Mouse (Mus musculus) bone marrow macrophage, adult 2 months (primary cell): Measurements from ENCODE around the gene Gk5. TPM values are rescaled to one million over a fixed set of nuclear protein-coding genes. Genes with fewer than 3 reads are reported as not detected.
"Not testable (repeated sequence)": the region's sequence is repeated elsewhere in the genome, so short reads cannot be mapped to it uniquely, and the experiment has no call there.

ENCODE experiments used
- H3K27ac ChIP-seq: 2 replicates; pipeline ENCODE4 v1.5.1; 2012; ENCODE audit warnings: low read depth, low read length; ENCODE audit not compliant: insufficient read depth
- H3K4me1 ChIP-seq: 2 replicates; pipeline ENCODE4 v1.6.1; 2012; ENCODE audit warnings: low read length; ENCODE audit not compliant: control insufficient read depth, insufficient read depth
- H3K4me3 ChIP-seq: 2 replicates; pipeline ENCODE4 v1.5.1; 2012; ENCODE audit warnings: mild to moderate bottlenecking, low read length, moderate library complexity; ENCODE audit not compliant: insufficient read depth
- CTCF ChIP-seq: IDR thresholded peaks from 2 replicates; pipeline ENCODE4 v1.5.1; 2012; ENCODE audit warnings: low read depth, mild to moderate bottlenecking, low read length, moderate library complexity
- POLR2A ChIP-seq: IDR thresholded peaks from 2 replicates; pipeline ENCODE4 v1.6.1; 2012; ENCODE audit warnings: mild to moderate bottlenecking, low read depth, low read length, borderline replicate concordance
- polyA plus RNA-seq: library from polyadenylated mRNA; stranded (reverse); fragments of >200 nt; gene quantifications from 2 replicates; pipeline ENCODE4 v1.2.4, GENCODE M21; 2012; ENCODE audit not compliant: missing spikeins, insufficient read depth, insufficient read length

Gk5 gene
- 2.6 TPM in 2 replicates for polyA plus RNA-seq

DNA sequence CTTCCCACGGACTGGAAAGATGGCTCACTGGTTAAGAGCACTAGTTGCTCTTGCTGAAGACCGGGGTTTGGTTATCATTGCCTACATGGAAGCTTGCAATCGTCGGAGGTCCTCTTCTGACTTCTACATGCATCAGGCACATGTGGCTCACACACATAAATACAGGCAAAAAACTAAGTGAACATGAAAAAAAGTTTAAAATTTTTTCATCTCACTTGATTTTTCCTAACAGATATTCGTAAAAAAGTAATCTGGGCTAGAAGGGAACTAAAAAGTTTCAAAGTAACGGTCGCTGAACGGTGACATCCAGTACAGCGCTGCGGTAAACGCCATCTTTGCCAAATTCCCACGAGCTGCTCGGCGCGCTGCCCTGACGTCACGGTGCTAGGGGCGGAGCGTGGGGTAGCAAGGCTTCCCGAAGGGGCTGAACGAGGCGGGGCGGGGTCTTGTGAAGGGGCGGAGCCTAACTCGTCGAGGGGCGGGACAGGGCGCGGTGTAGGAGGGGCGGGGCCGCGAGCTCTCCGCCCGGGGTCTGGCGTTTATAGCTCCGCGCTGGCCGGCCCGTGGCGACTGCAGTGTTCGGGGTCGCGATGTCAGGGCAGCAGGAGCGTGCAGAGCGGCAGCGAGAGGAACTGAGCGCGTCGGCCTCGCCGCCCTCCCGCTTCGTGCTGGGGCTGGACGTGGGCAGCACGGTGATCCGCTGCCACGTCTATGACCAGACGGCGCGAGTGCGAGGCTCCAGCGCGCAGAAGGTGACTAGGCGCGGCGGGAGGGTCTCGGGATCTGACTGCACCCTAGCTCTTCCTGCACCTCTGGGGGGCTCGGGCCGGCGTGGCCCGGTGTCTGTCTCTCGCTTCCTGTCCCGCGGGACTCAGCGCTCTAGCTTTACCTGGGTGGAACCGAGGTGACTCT, at the start of gene Gk5:
Gene Gk5 (plus strand): TSS at position 502 of the 912 bp plus-strand sequence.
- TF ChIP-seq POLR2A (0 out of 2 replicates have a peak, but pooled peaks have one; percentile 6), CTCF (no peak)
- Histone ChIP-seq H3K27ac (no peak within 1 kb of the TSS), H3K4me1 (peaks cover 19% of the 10 kb centered on the region), H3K4me3 (peak within 1 kb of the TSS; percentile 93)

- H3K27ac ChIP-seq: no peak overlapping the region
- H3K4me3 ChIP-seq: no peak overlapping the region
- TF ChIP-seq CTCF (no peak), POLR2A (no peak)
- H3K4me1 ChIP-seq: no peaks in the 10 kb centered on the region
Measured at GRCm38 (mm10) chr9:96078752-96079315, 40.3 kb upstream of the Gk5 start.

- Histone ChIP-seq H3K4me3 (no peak overlapping the region), H3K27ac (no peak overlapping the region), H3K4me1 (no peaks in the 10 kb centered on the region)
- TF ChIP-seq CTCF (no peak), POLR2A (no peak)
Measured at GRCm38 (mm10) chr9:96085293-96085692, 33.9 kb upstream of the Gk5 start.

DNA sequence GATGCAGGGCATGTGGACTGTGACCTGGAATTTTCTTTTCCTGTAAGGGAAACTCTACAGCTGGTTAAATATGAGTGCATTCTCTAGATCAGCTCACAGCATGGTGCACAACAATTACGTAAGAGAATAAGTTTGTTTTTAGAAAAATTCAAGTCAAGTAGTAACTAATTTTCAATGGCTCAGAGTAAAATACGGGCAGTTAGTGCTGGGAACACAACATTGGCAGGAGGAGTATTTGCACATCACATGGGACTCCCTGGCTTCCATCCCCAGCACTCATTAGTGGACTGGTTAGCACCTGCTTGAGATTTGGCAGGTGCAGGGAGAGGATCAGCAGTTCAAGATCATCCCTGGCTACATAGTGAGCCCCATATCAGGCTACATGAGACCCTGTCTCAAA, 31.5 kb upstream of the Gk5 start:
- no peak overlapping the region for H3K27ac ChIP-seq
- TF ChIP-seq CTCF (no peak), POLR2A (no peak)
- H3K4me3 ChIP-seq: no peak overlapping the region
- no peaks in the 10 kb centered on the region for H3K4me1 ChIP-seq

- H3K27ac ChIP-seq, H3K4me1 ChIP-seq, H3K4me3 ChIP-seq: not testable (repeated sequence)
Measured at GRCm38 (mm10) chr9:96088456-96088855, 30.7 kb upstream of the Gk5 start.

GRCm38 (mm10) chr9:96092637-96093036, 26.5 kb upstream of the Gk5 start:
- not testable (repeated sequence) for H3K27ac ChIP-seq, H3K4me3 ChIP-seq, H3K4me1 ChIP-seq

GRCm38 (mm10) chr9:96093221-96093620, 25.9 kb upstream of the Gk5 start:
- no peak overlapping the region for H3K4me3 ChIP-seq
- TF ChIP-seq CTCF (no peak), POLR2A (no peak)
- H3K27ac ChIP-seq: no peak overlapping the region
- H3K4me1 ChIP-seq: no peaks in the 10 kb centered on the region

DNA sequence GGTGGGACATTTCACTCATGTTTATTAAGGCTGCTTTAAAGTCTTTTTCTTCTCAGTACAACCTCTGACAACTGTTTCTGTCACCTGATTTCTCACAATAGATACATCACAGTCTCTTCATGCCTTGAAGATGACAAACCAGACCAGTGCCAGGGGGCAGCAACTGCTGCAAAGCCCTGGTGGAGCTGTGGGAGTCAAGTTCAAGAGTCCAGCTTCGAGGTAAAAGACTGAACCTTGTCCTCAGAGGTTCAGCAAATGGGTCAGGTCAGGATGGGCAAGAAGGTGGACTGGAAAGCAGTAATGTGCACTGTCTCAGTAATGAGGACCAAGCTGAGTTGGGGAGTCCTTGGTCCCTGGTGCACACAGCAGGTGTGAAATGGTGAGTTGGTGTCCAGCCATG, 24.8 kb upstream of the Gk5 start:
- TF ChIP-seq POLR2A: no peak
- no peak for TF ChIP-seq CTCF
- no peaks in the 10 kb centered on the region for H3K4me1 ChIP-seq
- H3K27ac ChIP-seq: no peak overlapping the region
- no peak overlapping the region for H3K4me3 ChIP-seq

GRCm38 (mm10) chr9:96095192-96095591, 24.0 kb upstream of the Gk5 start:
- no peaks in the 10 kb centered on the region for H3K4me1 ChIP-seq
- no peak overlapping the region for H3K4me3 ChIP-seq
- no peak overlapping the region for H3K27ac ChIP-seq
- TF ChIP-seq CTCF (no peak), POLR2A (no peak)

GRCm38 (mm10) chr9:96102846-96103245, 16.3 kb upstream of the Gk5 start:
- no peak for TF ChIP-seq POLR2A
- no peak for TF ChIP-seq CTCF
- no peaks in the 10 kb centered on the region for H3K4me1 ChIP-seq
- no peak overlapping the region for H3K4me3 ChIP-seq
- no peak overlapping the region for H3K27ac ChIP-seq
